Mouse (Mus musculus) heart, postnatal 25 days (tissue): ENCODE results near the gene Lmo2. TPM values are rescaled to one million over a fixed set of nuclear protein-coding genes. Genes with fewer than 3 reads are reported as not detected.

Experiments
- DNase-seq: peaks from one replicate; pipeline ENCODE4 v3.0.0; 2022; ENCODE audit warnings: low spot score
- intact Hi-C: fragments of 180-260 bp; cut with DNase I; formaldehyde crosslinking; loops from one replicate; pipeline ENCODE4 v1.15.1; 2025
- total RNA-seq, 2 experiments: library from RNA; stranded (reverse); gene quantifications; 2 replicates each; pipeline ENCODE4 v1.2.3; 2021

The Lmo2 gene
- total RNA-seq, 2 experiments from 2014 or later: 19.3 to 19.8 TPM

GRCm38 (mm10) chr2:103938573-103938972 is 19.2 kb upstream of the Lmo2 start:
- DNase-seq: no peak
- intact Hi-C loops: no loop called here

GRCm38 (mm10) chr2:103939003-103939402 is 18.8 kb upstream of the Lmo2 start:
- no peak for DNase-seq
- intact Hi-C loops: no loop called here

GRCm38 (mm10) chr2:103941085-103941484 is 16.7 kb upstream of the Lmo2 start:
- intact Hi-C loops: no loop called here
- no peak for DNase-seq

- DNase-seq: no peak
- intact Hi-C loops: no loop called here
Observed at GRCm38 (mm10) chr2:103944859-103945258, 12.9 kb upstream of the Lmo2 start.

GRCm38 (mm10) chr2:103945571-103946092 is 12.2 kb upstream of the Lmo2 start:
- intact Hi-C loops: no loop called here
- DNase-seq: no peak

GRCm38 (mm10) chr2:103946892-103947291 is 10.9 kb upstream of the Lmo2 start:
- no peak for DNase-seq

GRCm38 (mm10) chr2:103947982-103948655 is 9.7 kb upstream of the Lmo2 start:
- no peak for DNase-seq
- intact Hi-C loops: no loop called here

More at GRCm38 (mm10) chr2:103946892-103947291, 10.9 kb upstream of the Lmo2 start:
- intact Hi-C loops: no loop called here

- intact Hi-C loops: no loop called here
- no peak for DNase-seq
Observed at GRCm38 (mm10) chr2:103953050-103953835, 4.5 kb upstream of the Lmo2 start.

GRCm38 (mm10) chr2:103955714-103956113 is 2.1 kb upstream of the Lmo2 start:
- intact Hi-C loops: no loop called here
- DNase-seq: no peak

GRCm38 (mm10) chr2:103956867-103957266 is 919 bp upstream of the Lmo2 start:
- intact Hi-C loops: no loop called here

GRCm38 (mm10) chr2:103958634-103959033 is 848 bp downstream of the Lmo2 start:
- intact Hi-C loops: no loop called here
- DNase-seq: no peak

More at GRCm38 (mm10) chr2:103956867-103957266, 919 bp upstream of the Lmo2 start:
- no peak for DNase-seq

- DNase-seq: no peak
- intact Hi-C loops: no loop called here
Observed at GRCm38 (mm10) chr2:103959066-103959465, 1.3 kb downstream of the Lmo2 start.

- intact Hi-C loops: no loop called here
- DNase-seq: no peak
Observed at GRCm38 (mm10) chr2:103959574-103959973, 1.8 kb downstream of the Lmo2 start.

GRCm38 (mm10) chr2:103962349-103962748 is 4.6 kb downstream of the Lmo2 start:
- intact Hi-C loops: no loop called here
- no peak for DNase-seq

GRCm38 (mm10) chr2:103965391-103965790 is 7.6 kb downstream of the Lmo2 start:
- no peak for DNase-seq
- intact Hi-C loops: no loop called here

- intact Hi-C loops: no loop called here
- no peak for DNase-seq
Observed at GRCm38 (mm10) chr2:103968186-103968585, 10.4 kb downstream of the Lmo2 start.

- intact Hi-C loops: no loop called here
- DNase-seq: no peak
Observed at GRCm38 (mm10) chr2:103968919-103969436, 11.2 kb downstream of the Lmo2 start.

GRCm38 (mm10) chr2:103969437-103970040 is 11.8 kb downstream of the Lmo2 start:
- peak; percentile 37 for DNase-seq
- intact Hi-C loops: loop anchor here (2.0 to 10.0 kb wide), 2 partner anchors 67 to 405 kb away; partner anchors contain the start of gene Abtb2

- peak; percentile 36 for DNase-seq
Observed at GRCm38 (mm10) chr2:103970041-103970790, 12.4 kb downstream of the Lmo2 start.

More at GRCm38 (mm10) chr2:103970041-103970790, 12.4 kb downstream of the Lmo2 start:
- intact Hi-C loops: loop anchor here (2.0 to 10.0 kb wide), 2 partner anchors 67 to 405 kb away; partner anchors contain the start of gene Abtb2
